Mouse (Mus musculus) thymus, adult 2 months (tissue): ENCODE measurements around the gene Scamp3. TPM values are rescaled to one million over a fixed set of nuclear protein-coding genes. Genes with fewer than 3 reads are reported as not detected.
"Not testable (repeated sequence)": the region's sequence is repeated elsewhere in the genome, so short reads cannot be mapped to it uniquely, and the experiment has no call there.

Experiments used
- DNase-seq: peaks from one replicate; pipeline ENCODE4 v3.0.0; 2021
- H3K27ac ChIP-seq: fragments of 200-500 bp; 2 replicates; pipeline ENCODE4 v1.5.1; 2012; ENCODE audit warnings: low read length, control low read depth; ENCODE audit not compliant: control insufficient read depth, insufficient read depth
- H3K27me3 ChIP-seq: fragments of 200-500 bp; 2 replicates; pipeline ENCODE4 v1.6.1; 2012; ENCODE audit warnings: mild to moderate bottlenecking, low read length, moderate library complexity, mixed read lengths; ENCODE audit not compliant: control insufficient read depth, insufficient read depth
- H3K36me3 ChIP-seq: fragments of 200-500 bp; 2 replicates; pipeline ENCODE4 v1.6.1; 2012; ENCODE audit warnings: mild to moderate bottlenecking, low read length, moderate library complexity; ENCODE audit not compliant: control insufficient read depth, insufficient read depth
- H3K4me1 ChIP-seq: fragments of 200-500 bp; replicated peaks from 2 replicates; pipeline ENCODE4 v1.6.1; 2012; ENCODE audit warnings: low read length; ENCODE audit not compliant: control insufficient read depth, insufficient read depth
- H3K4me3 ChIP-seq: fragments of 200-500 bp; 2 replicates; pipeline ENCODE4 v1.5.1; 2012; ENCODE audit warnings: mild to moderate bottlenecking, low read length, control low read depth, moderate library complexity; ENCODE audit not compliant: control insufficient read depth, insufficient read depth
- CTCF ChIP-seq: fragments of 200-500 bp; IDR thresholded peaks from 2 replicates; pipeline ENCODE4 v1.5.1; 2012; ENCODE audit warnings: mild to moderate bottlenecking, control low read depth, low read length, moderate library complexity, borderline replicate concordance; ENCODE audit not compliant: control insufficient read depth, poor library complexity, insufficient read depth; ENCODE audit errors: extremely low read depth
- POLR2A ChIP-seq: fragments of 200-500 bp; IDR thresholded peaks from 2 replicates; pipeline ENCODE4 v1.6.1; 2012; ENCODE audit warnings: mild to moderate bottlenecking, low read length, control low read depth, moderate library complexity; ENCODE audit not compliant: control insufficient read depth, poor library complexity, insufficient read depth; ENCODE audit errors: extremely low read depth
- WGBS: fragments of 180-500 bp; shearing (Covaris S2); methylation state at CpG from one replicate; pipeline ENCODE4 v1.1.7; 2018; 5-methylcytosine and 5-hydroxymethylcytosine counted together
- polyA plus RNA-seq: library from polyadenylated mRNA; depleted of rRNA; stranded (reverse); fragments of >200 nt; gene quantifications from 2 replicates; pipeline ENCODE4 v1.2.3, GENCODE M21; 2012

Scamp3 gene
- polyA plus RNA-seq, 1 experiment = 240 TPM

- Histone ChIP-seq H3K27me3 (no peaks in the 10 kb centered on the region; the same call in 1 of the 2 replicates), H3K27ac (no peak overlapping the region), H3K4me3 (peak overlapping the region; percentile 79), H3K36me3 (peaks cover 8% of the 10 kb centered on the region; the same call in 1 of the 2 replicates), H3K4me1 (peaks cover 3% of the 10 kb centered on the region)
- peak; percentile 90 for DNase-seq
- WGBS = under 1% methylated on average over 69 of the region's 69 CpGs
- TF ChIP-seq CTCF (peak; percentile 26; the same call in 1 of the 2 replicates), POLR2A (peak; percentile 33; the same call in 1 of the 2 replicates)
Measured at GRCm38 (mm10) chr3:89213803-89214530, 36.7 kb downstream of the Scamp3 start.

- DNase-seq = no peak
- TF ChIP-seq POLR2A = no peak
- TF ChIP-seq CTCF = no peak
- WGBS = 8% methylated on average over 19 of the region's 19 CpGs
Measured at GRCm38 (mm10) chr3:89214681-89215411, 37.6 kb downstream of the Scamp3 start, which contains the start of gene Thbs3. Gene Thbs3, plus strand, starts transcription at chr3:89215180.

GRCm38 (mm10) chr3:89215853-89216252 is 38.6 kb downstream of the Scamp3 start:
- Histone ChIP-seq H3K27ac (no peak overlapping the region), H3K4me1 (peaks cover 3% of the 10 kb centered on the region), H3K36me3 (no peaks in the 10 kb centered on the region), H3K27me3 (no peaks in the 10 kb centered on the region; the same call in 1 of the 2 replicates), H3K4me3 (no peak overlapping the region)
- under 1% methylated on average over 6 of the region's 6 CpGs for WGBS
- TF ChIP-seq POLR2A = no peak
- peak; percentile 69; the same call in 1 of the 2 replicates for TF ChIP-seq CTCF
- peak; percentile 83 for DNase-seq

More at GRCm38 (mm10) chr3:89214681-89215411, 37.6 kb downstream of the Scamp3 start, which contains the start of gene Thbs3:
- Histone ChIP-seq H3K4me1 (peaks cover 3% of the 10 kb centered on the region), H3K27ac (no peak within 1 kb of the TSS), H3K4me3 (peak within 1 kb of the TSS; percentile 79), H3K36me3 (peaks cover 4% of the 10 kb centered on the region; the same call in 1 of the 2 replicates), H3K27me3 (no peaks in the 10 kb centered on the region; the same call in 1 of the 2 replicates)

DNA sequence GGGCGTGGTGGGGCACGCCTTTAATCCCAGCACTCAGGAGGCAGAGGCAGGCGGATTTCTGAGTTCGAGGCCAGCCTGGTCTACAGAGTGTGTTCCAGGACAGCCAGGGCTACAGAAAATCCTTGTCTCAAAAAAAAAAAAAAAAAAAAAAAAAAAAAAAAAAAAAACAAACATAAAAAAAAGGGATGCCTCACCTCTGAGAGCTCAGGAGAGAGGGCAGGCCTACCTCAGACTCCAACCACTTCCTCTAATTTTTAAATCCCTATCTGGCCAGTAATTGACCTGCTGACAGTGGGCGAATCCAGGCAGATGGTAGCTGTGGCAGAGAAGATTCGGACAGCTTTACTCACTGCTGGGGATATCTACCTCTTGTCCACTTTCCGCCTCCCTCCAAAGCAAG is 39.1 kb downstream of the Scamp3 start:
- not testable (repeated sequence) for H3K27ac ChIP-seq, H3K36me3 ChIP-seq, H3K27me3 ChIP-seq, H3K4me1 ChIP-seq, H3K4me3 ChIP-seq, DNase-seq
- WGBS = 76% methylated on average over 7 of the region's 7 CpGs

GRCm38 (mm10) chr3:89218271-89218670 is 41.0 kb downstream of the Scamp3 start:
- no peak for DNase-seq
- 92% methylated on average over 1 of the region's 1 CpGs for WGBS
- peaks cover 3% of the 10 kb centered on the region for H3K4me1 ChIP-seq
- H3K27ac ChIP-seq = no peak overlapping the region
- no peaks in the 10 kb centered on the region for H3K36me3 ChIP-seq
- no peaks in the 10 kb centered on the region; the same call in 1 of the 2 replicates for H3K27me3 ChIP-seq
- no peak for TF ChIP-seq POLR2A
- TF ChIP-seq CTCF = no peak
- no peak overlapping the region for H3K4me3 ChIP-seq

DNA sequence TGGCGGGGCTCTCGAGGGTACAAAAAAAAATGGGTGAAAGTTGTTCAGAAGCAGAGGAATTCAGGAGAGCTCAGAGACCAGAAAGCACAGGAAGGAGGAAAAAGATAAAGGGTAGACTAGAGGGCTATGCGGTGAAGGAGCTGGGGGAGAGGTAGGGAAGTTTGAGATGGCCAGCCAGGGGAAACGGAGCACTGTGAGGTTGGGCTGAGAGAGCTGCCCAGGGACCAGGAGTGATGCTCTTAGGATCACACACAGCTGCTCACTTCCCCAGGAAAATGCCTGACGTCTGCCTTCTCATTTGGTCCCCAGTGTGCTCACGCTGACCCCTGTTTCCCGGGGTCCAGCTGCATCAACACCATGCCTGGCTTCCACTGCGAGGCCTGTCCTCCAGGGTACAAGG is 42.3 kb downstream of the Scamp3 start:
- Histone ChIP-seq H3K27ac (no peak overlapping the region), H3K36me3 (no peaks in the 10 kb centered on the region), H3K4me1 (no peaks in the 10 kb centered on the region; the same call in 1 of the 2 replicates), H3K4me3 (no peak overlapping the region), H3K27me3 (no peaks in the 10 kb centered on the region; the same call in 1 of the 2 replicates)
- TF ChIP-seq POLR2A (no peak), CTCF (no peak)
- WGBS = 75% methylated on average over 8 of the region's 8 CpGs
- DNase-seq = no peak
